Comparison of ENCODE assay signal across 9 mouse cellular contexts in the genomic region with DNA sequence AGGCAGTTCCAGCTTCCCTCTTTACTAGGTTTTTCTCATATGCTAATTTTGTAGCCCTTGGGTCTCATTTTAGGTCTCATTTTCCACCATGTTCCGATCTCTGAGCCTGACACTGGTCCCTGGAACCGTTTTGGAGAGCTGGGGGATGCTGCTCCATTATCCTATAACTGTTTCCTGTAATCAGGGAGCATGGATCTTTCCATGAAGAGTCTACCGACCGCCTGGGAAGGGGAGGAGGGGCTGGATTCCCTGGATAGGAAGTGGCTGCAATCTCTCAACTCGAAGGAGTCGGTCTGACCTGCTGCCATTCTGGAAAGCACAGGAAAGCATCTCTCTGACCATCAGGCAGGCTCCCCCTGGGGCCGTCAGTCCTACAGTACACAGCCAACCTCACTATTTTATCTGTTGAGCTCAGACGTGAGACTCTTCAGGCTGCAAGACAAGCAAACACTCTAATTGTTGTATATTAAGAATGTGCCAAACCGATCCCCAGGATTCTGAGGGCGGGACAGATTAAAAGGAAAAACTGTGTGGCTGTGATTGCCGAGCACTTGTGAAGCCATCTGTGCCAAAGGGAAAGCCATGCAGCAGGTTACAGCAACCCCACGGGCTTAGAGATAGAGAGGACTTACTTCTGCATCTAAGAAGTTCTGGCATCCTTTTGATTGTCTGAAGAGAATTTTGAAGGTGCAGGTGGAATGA. TPM values are rescaled to one million over a fixed set of nuclear protein-coding genes. Genes with fewer than 3 reads are reported as not detected.
DNase-seq lines count a peak whose midpoint lies in the region; ATAC-seq lines count a peak whose summit lies in the region.
"Had no signal": no experiment of that assay in that cellular context is flagged by ENCODE, and none has a peak within 500 bp of the region (broad histone marks: within the 10 kb centered on the region; RNA-seq: fewer than 3 reads in every experiment).

No protein-coding gene starts in this region.

- no peaks in the 10 kb centered on the region for H3K9me3 ChIP-seq in kidney, embryonic 15.5 days (replicated peaks)
- H3K9me3 ChIP-seq in heart, embryonic 13.5 days, result no peaks in the 10 kb centered on the region
- H3K9me3 ChIP-seq: limb, embryonic 13.5 days had no signal

- peak overlapping the region; percentile 10; the same call in 1 of the 2 replicates for H3K4me2 ChIP-seq in kidney, embryonic 15.5 days
- peak overlapping the region; percentile 55 for H3K4me2 ChIP-seq in heart, embryonic 13.5 days

- 62% methylated on average over 12 of the region's 12 CpGs for WGBS in kidney, embryonic 15.5 days
- WGBS in heart, embryonic 13.5 days, result 42% methylated on average over 12 of the region's 12 CpGs

- H3K27me3 ChIP-seq in kidney, embryonic 15.5 days, result no peaks in the 10 kb centered on the region
- no peaks in the 10 kb centered on the region; the same call in 1 of the 2 replicates for H3K27me3 ChIP-seq in heart, embryonic 13.5 days (replicated peaks)
- H3K27me3 ChIP-seq: limb, embryonic 13.5 days had no signal

- no peak; the same call in 1 of the 2 replicates for ATAC-seq in kidney, embryonic 15.5 days (replicated peaks; ENCODE audit: low FRiP score)
- no peak for ATAC-seq in heart, embryonic 13.5 days (ENCODE audit: extremely low read depth, insufficient number of reproducible peaks, low FRiP score, low TSS enrichment)
- ATAC-seq in activated CD4-positive, CD25-positive, alpha-beta regulatory T cell, adult 4 months, result no peak

- no peaks in the 10 kb centered on the region for H3K36me3 ChIP-seq in kidney, embryonic 15.5 days
- no peaks in the 10 kb centered on the region for H3K36me3 ChIP-seq in heart, embryonic 13.5 days
- H3K36me3 ChIP-seq: limb, embryonic 13.5 days had no signal

- H3K4me3 ChIP-seq in kidney, embryonic 15.5 days (replicated peaks), result no peak overlapping the region
- peak overlapping the region; percentile 29; the same call in 1 of the 2 replicates for H3K4me3 ChIP-seq in heart, embryonic 13.5 days
- H3K4me3 ChIP-seq: limb, embryonic 13.5 days had no signal

- DNase-seq in adrenal gland, postnatal 14 days, result peak; percentile 14
- DNase-seq in adrenal gland, postnatal 25 days, result no peak
- no peak for DNase-seq in kidney, postnatal 10 days
- DNase-seq in brain, adult 2 months (ENCODE audit: low read depth, low spot score), result peak; percentile 53
- DNase-seq in gastrocnemius, postnatal 10 days, result no peak

- H3K27ac ChIP-seq in kidney, embryonic 15.5 days, result no peak overlapping the region
- peak overlapping the region; percentile 70 for H3K27ac ChIP-seq in heart, embryonic 13.5 days (replicated peaks)
- H3K27ac ChIP-seq: limb, embryonic 13.5 days had no signal

- no peak overlapping the region for H3K9ac ChIP-seq in kidney, embryonic 15.5 days
- H3K9ac ChIP-seq in heart, embryonic 13.5 days, result no peak overlapping the region
- H3K9ac ChIP-seq: limb, embryonic 13.5 days had no signal

- H3K4me1 ChIP-seq in kidney, embryonic 15.5 days, result 0 out of 2 replicates have a peak, but pooled peaks cover 4% of the 10 kb centered on the region
- peaks cover 10% of the 10 kb centered on the region for H3K4me1 ChIP-seq in heart, embryonic 13.5 days

RNA-seq across cellular contexts. Expression of a gene that starts 47.1 kb away (rescaled TPM):
- 220 and 252 TPM in 2 replicates for total RNA-seq in adrenal gland, postnatal 14 days (2021)
- 142 and 170 TPM in 2 replicates for total RNA-seq in adrenal gland, postnatal 25 days (2021)
- polyA plus RNA-seq in kidney, embryonic 15.5 days (2015; fragmentation: Nextera tagmentation; extraction: Ambion mirVana), result 189 and 196 TPM in 2 replicates
- polyA plus RNA-seq in heart, embryonic 13.5 days (2015; fragmentation: Nextera tagmentation; extraction: Ambion mirVana), result 181 and 206 TPM in 2 replicates
- 100 to 1,000 TPM; 513 to 559 TPM for polyA plus RNA-seq in activated CD4-positive, CD25-positive, alpha-beta regulatory T cell, adult 4 months (2017; shearing (Covaris generic))
- 100 to 1,000 TPM; 140 TPM for total RNA-seq in gastrocnemius, postnatal 10 days (2021)

Comparison
In these comparisons a context has a peak if more than half of its experiments do, and no peak if none do; other contexts are left out.
1. DNase-seq: peak in adrenal gland, postnatal 14 days (single experiment) and brain, adult 2 months (single experiment); none in adrenal gland, postnatal 25 days (single experiment), kidney, postnatal 10 days (single experiment) and gastrocnemius, postnatal 10 days (single experiment).